Mouse (Mus musculus) bone marrow macrophage, adult 2 months (primary cell): ENCODE measurements around the gene Prdm1.

Source experiments
- CTCF ChIP-seq: IDR thresholded peaks from 2 replicates; pipeline ENCODE4 v1.5.1; 2012; ENCODE audit warnings: low read depth, mild to moderate bottlenecking, low read length, moderate library complexity
- POLR2A ChIP-seq: IDR thresholded peaks from 2 replicates; pipeline ENCODE4 v1.6.1; 2012; ENCODE audit warnings: mild to moderate bottlenecking, low read depth, low read length, borderline replicate concordance

DNA sequence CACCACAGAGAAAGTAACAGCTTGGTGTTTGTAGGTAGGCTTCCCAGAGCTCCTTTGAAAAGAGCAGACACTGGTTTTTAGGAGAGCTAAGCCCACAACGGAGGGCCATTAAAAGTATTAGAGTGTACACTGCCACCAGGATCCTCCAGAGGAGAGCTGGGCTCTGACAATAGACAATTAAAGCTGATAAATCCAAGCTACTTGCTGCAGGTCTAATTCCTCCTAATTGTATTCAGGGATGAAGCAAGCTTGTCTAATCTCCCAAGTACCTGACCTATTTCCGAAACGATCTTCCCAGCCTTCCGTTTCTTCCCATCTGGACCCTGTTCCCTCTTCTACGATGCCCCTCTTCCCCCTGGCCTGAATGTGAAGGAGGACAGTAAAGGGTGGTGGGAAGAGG, 63.7 kb downstream of the Prdm1 start:
- TF ChIP-seq CTCF: no peak
- no peak for TF ChIP-seq POLR2A
